Mouse (Mus musculus) intestine, postnatal 0 days (tissue): Measurements from ENCODE around the gene Nup107. TPM values are rescaled to one million over a fixed set of nuclear protein-coding genes. Genes with fewer than 3 reads are reported as not detected.
"Not testable (repeated sequence)": the region's sequence is repeated elsewhere in the genome, so short reads cannot be mapped to it uniquely, and the experiment has no call there.

Experiments used
- ATAC-seq: fragments of 200-750 bp; cut with Nextera tagmentation; 2 replicates; pipeline ENCODE4 v1.8.0; 2017; ENCODE audit warnings: mild to moderate bottlenecking, moderate TSS enrichment, moderate library complexity
- H3K27ac ChIP-seq: fragments of 300-500 bp; sonication (generic); 2 replicates; pipeline ENCODE4 v1.5.1; 2014; ENCODE audit warnings: mild to moderate bottlenecking, low read depth, low read length, moderate library complexity
- H3K27me3 ChIP-seq: fragments of 300-500 bp; sonication (generic); replicated peaks from 2 replicates; pipeline ENCODE4 v1.6.1; 2014; ENCODE audit warnings: low read length, mixed read lengths; ENCODE audit not compliant: control insufficient read depth, insufficient read depth
- H3K36me3 ChIP-seq: fragments of 300-500 bp; sonication (generic); 2 replicates; pipeline ENCODE4 v1.6.1; 2014; ENCODE audit warnings: mild to moderate bottlenecking, moderate library complexity; ENCODE audit not compliant: control insufficient read depth, insufficient read depth
- H3K4me1 ChIP-seq: fragments of 300-500 bp; sonication (generic); replicated peaks from 2 replicates; pipeline ENCODE4 v1.6.1; 2014; ENCODE audit warnings: antibody characterized with exemption, low read length, mixed read lengths; ENCODE audit not compliant: control insufficient read depth, insufficient read depth
- H3K4me2 ChIP-seq: fragments of 300-500 bp; sonication (generic); replicated peaks from 2 replicates; pipeline ENCODE4 v1.6.1; 2014; ENCODE audit warnings: low read depth, mild to moderate bottlenecking, moderate library complexity
- H3K4me3 ChIP-seq: fragments of 300-500 bp; sonication (generic); 2 replicates; pipeline ENCODE4 v1.5.1; 2014; ENCODE audit warnings: low read depth, low read length
- H3K9ac ChIP-seq: fragments of 300-500 bp; sonication (generic); 2 replicates; pipeline ENCODE4 v1.6.1; 2014; ENCODE audit warnings: mild to moderate bottlenecking, low read depth, low read length
- H3K9me3 ChIP-seq: fragments of 300-500 bp; sonication (generic); 2 replicates; pipeline ENCODE4 v1.6.1; 2016; ENCODE audit warnings: mixed run types; ENCODE audit not compliant: control insufficient read depth
- CTCF ChIP-seq: sonication (generic); IDR thresholded peaks from 2 replicates; pipeline ENCODE4 v1.5.1; 2016; ENCODE audit warnings: low read depth, mild to moderate bottlenecking, control low read depth, antibody characterized with exemption, moderate library complexity
- WGBS: fragments of 180-500 bp; shearing (Covaris S2); extraction: QIAGEN DNeasy Blood & Tissue Kit; methylation state at CpG from one replicate; pipeline ENCODE4 v1.1.7; 2014; 5-methylcytosine and 5-hydroxymethylcytosine counted together
- polyA plus RNA-seq: library from polyadenylated mRNA; unstranded; fragments of >200 nt; fragmentation: Nextera tagmentation; extraction: Ambion mirVana; gene quantifications from 2 replicates; pipeline ENCODE4 v1.2.1, GENCODE M21; 2015

Gene Nup107
- polyA plus RNA-seq, 1 experiment from 2014 or later: 16.2 TPM

- WGBS: 74% methylated on average over 10 of the region's 10 CpGs
- TF ChIP-seq CTCF: no peak
- no peak for ATAC-seq
- H3K27me3 ChIP-seq: no peaks in the 10 kb centered on the region
- no peak overlapping the region for H3K4me3 ChIP-seq
- H3K27ac ChIP-seq: peak overlapping the region; percentile 21; the same call in 1 of the 2 replicates
- H3K4me2 ChIP-seq: no peak overlapping the region
- H3K9ac ChIP-seq: no peak overlapping the region
- H3K4me1 ChIP-seq: no peaks in the 10 kb centered on the region
- H3K9me3 ChIP-seq: no peaks in the 10 kb centered on the region
- peaks cover 32% of the 10 kb centered on the region for H3K36me3 ChIP-seq
Measured at GRCm38 (mm10) chr10:117748276-117749049, 44.0 kb downstream of the Nup107 start.

GRCm38 (mm10) chr10:117747711-117748110 is 44.8 kb downstream of the Nup107 start:
- Histone ChIP-seq H3K9ac (no peak overlapping the region), H3K4me2 (no peak overlapping the region), H3K36me3 (peaks cover 32% of the 10 kb centered on the region), H3K4me3 (no peak overlapping the region), H3K4me1 (no peaks in the 10 kb centered on the region), H3K27ac (0 out of 2 replicates have a peak overlapping the region, but pooled peaks have one; percentile 21), H3K27me3 (no peaks in the 10 kb centered on the region), H3K9me3 (no peaks in the 10 kb centered on the region)
- WGBS: 87% methylated on average over 7 of the region's 7 CpGs
- no peak for TF ChIP-seq CTCF
- ATAC-seq: no peak

GRCm38 (mm10) chr10:117746297-117746883 is 46.1 kb downstream of the Nup107 start, which contains the start of gene Slc35e3:
TSS of gene Slc35e3 (minus strand) at chr10:117746365.
- H3K4me1 ChIP-seq: no peaks in the 10 kb centered on the region
- H3K4me2 ChIP-seq: peak within 1 kb of the TSS; percentile 74
- peak within 1 kb of the TSS; percentile 73 for H3K27ac ChIP-seq
- ATAC-seq: peak; percentile 94
- peak within 1 kb of the TSS; percentile 46 for H3K9ac ChIP-seq
- no peaks in the 10 kb centered on the region for H3K27me3 ChIP-seq
- peak within 1 kb of the TSS; percentile 50 for H3K4me3 ChIP-seq
- 14% methylated on average over 45 of the region's 46 CpGs for WGBS
- no peak for TF ChIP-seq CTCF
- H3K9me3 ChIP-seq: no peaks in the 10 kb centered on the region
- H3K36me3 ChIP-seq: peaks cover 22% of the 10 kb centered on the region

GRCm38 (mm10) chr10:117745570-117746296 is 46.8 kb downstream of the Nup107 start:
- not testable (repeated sequence) for ATAC-seq, H3K9me3 ChIP-seq, H3K4me1 ChIP-seq, H3K27me3 ChIP-seq
- peak overlapping the region; percentile 74 for H3K4me2 ChIP-seq
- H3K4me3 ChIP-seq: peak overlapping the region; percentile 50
- peak overlapping the region; percentile 73; the same call in 1 of the 2 replicates for H3K27ac ChIP-seq
- under 1% methylated on average over 19 of the region's 46 CpGs for WGBS
- peaks cover 15% of the 10 kb centered on the region for H3K36me3 ChIP-seq
- H3K9ac ChIP-seq: peak overlapping the region; percentile 46

GRCm38 (mm10) chr10:117743917-117744316 is 48.6 kb downstream of the Nup107 start:
- WGBS: 70% methylated on average over 4 of the region's 4 CpGs
- Histone ChIP-seq H3K27me3 (no peaks in the 10 kb centered on the region), H3K36me3 (peaks cover 9% of the 10 kb centered on the region), H3K4me2 (peak overlapping the region; percentile 32), H3K27ac (no peak overlapping the region), H3K9ac (no peak overlapping the region), H3K4me1 (no peaks in the 10 kb centered on the region), H3K4me3 (no peak overlapping the region), H3K9me3 (no peaks in the 10 kb centered on the region)
- no peak for ATAC-seq
- no peak for TF ChIP-seq CTCF

GRCm38 (mm10) chr10:117743182-117743581 is 49.3 kb downstream of the Nup107 start:
- WGBS: 90% methylated on average over 2 of the region's 2 CpGs
- no peak overlapping the region for H3K4me2 ChIP-seq
- no peak for TF ChIP-seq CTCF
- no peaks in the 10 kb centered on the region for H3K27me3 ChIP-seq
- no peaks in the 10 kb centered on the region for H3K9me3 ChIP-seq
- no peak for ATAC-seq
- no peak overlapping the region for H3K4me3 ChIP-seq
- no peaks in the 10 kb centered on the region for H3K4me1 ChIP-seq
- H3K36me3 ChIP-seq: peaks cover 14% of the 10 kb centered on the region
- H3K9ac ChIP-seq: no peak overlapping the region
- no peak overlapping the region for H3K27ac ChIP-seq
